Mouse (Mus musculus) lung, adult 2 months (tissue): ENCODE data around the gene Cxcr4. TPM values are rescaled to one million over a fixed set of nuclear protein-coding genes. Genes with fewer than 3 reads are reported as not detected.
A peak's percentile ranks its signal among the peaks of the same experiment; 100 is the strongest.

Experiments
- DNase-seq: peaks from one replicate; pipeline ENCODE4 v3.0.0; 2022
- H3K4me1 ChIP-seq: fragments of 200-500 bp; 2 replicates; pipeline ENCODE4 v1.6.1; 2011; ENCODE audit warnings: low read length; ENCODE audit not compliant: control insufficient read depth, insufficient read depth
- H3K4me3 ChIP-seq: fragments of 200-500 bp; replicated peaks from 2 replicates; pipeline ENCODE3; 2011; ENCODE audit warnings: low read depth, mild to moderate bottlenecking, control low read depth, low read length; ENCODE audit errors: extremely low read depth
- CTCF ChIP-seq: fragments of 200-500 bp; IDR thresholded peaks from 2 replicates; pipeline ENCODE4 v1.5.1; 2011; ENCODE audit warnings: mild to moderate bottlenecking, low read length, control low read depth; ENCODE audit not compliant: insufficient read depth
- POLR2A ChIP-seq: fragments of 200-500 bp; IDR thresholded peaks from 2 replicates; pipeline ENCODE4 v1.6.1; 2011; ENCODE audit warnings: low read depth, mild to moderate bottlenecking, control low read depth, low read length, borderline replicate concordance; ENCODE audit errors: extremely low read depth
- WGBS: fragments of 180-500 bp; shearing (Covaris S2); methylation state at CpG from one replicate; pipeline ENCODE4 v1.1.7; 2018; 5-methylcytosine and 5-hydroxymethylcytosine counted together
- polyA plus RNA-seq: library from polyadenylated mRNA; depleted of rRNA; stranded (reverse); fragments of >200 nt; gene quantifications from 2 replicates; pipeline ENCODE4 v1.2.3, GENCODE M21; 2012

Cxcr4 gene
- polyA plus RNA-seq, 1 experiment, result 178 TPM

GRCm38 (mm10) chr1:128602018-128602687, 10.1 kb upstream of the Cxcr4 start:
- WGBS, result 79% methylated on average over 5 of the region's 5 CpGs
- DNase-seq, result no peak
- Histone ChIP-seq H3K4me3 (no peak overlapping the region), H3K4me1 (no peaks in the 10 kb centered on the region)
- TF ChIP-seq POLR2A (no peak), CTCF (no peak)

DNA sequence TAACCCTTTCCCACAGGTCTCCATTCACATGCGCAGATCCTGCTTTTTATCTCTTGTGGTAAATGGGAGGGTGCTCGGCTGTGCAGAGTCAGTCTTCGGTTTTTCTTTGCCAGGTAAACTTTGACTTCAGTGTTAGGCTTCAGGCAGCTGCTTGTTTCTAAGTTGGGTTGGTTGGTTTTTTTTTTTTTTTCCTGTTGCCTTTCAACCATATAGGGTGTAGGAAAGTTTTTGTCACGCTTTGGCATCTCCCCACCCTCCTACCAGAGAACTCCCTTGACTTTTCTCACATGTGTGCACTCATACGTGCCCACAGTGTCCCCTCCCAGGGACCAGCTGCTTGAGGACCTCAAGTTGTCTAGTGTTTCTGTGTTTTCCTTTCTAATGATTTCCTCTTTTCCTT, 9.2 kb upstream of the Cxcr4 start:
- no peak for DNase-seq
- Histone ChIP-seq H3K4me1 (no peaks in the 10 kb centered on the region), H3K4me3 (no peak overlapping the region)
- 73% methylated on average over 5 of the region's 5 CpGs for WGBS
- TF ChIP-seq CTCF (no peak), POLR2A (no peak)

DNA sequence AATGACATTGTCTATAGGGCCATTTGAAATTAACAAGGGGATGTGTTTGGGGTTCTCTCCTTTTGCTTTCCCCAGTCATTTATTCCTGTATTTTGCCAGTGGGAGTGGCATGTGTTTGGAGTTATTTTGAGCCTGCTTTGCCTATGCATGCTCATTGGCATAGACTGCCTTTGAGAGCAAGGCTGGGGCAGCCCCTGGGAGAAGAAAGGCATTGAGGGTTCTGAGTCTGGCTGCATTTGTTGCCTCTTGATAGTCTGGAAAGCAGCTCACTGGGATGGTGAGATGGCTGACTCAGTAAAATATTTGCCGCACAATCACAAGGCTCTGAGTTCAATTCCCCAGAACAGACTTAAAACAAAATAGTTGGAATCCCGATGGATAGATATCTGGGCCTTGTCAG, 8.5 kb upstream of the Cxcr4 start:
- TF ChIP-seq CTCF, result no peak
- TF ChIP-seq POLR2A, result no peak
- H3K4me3 ChIP-seq, result no peak overlapping the region
- no peak for DNase-seq
- WGBS, result 86% methylated on average over 2 of the region's 2 CpGs
- no peaks in the 10 kb centered on the region for H3K4me1 ChIP-seq

GRCm38 (mm10) chr1:128597209-128597782, 5.2 kb upstream of the Cxcr4 start:
- no peak for TF ChIP-seq POLR2A
- no peak for TF ChIP-seq CTCF
- 68% methylated on average over 15 of the region's 15 CpGs for WGBS
- DNase-seq, result no peak
- Histone ChIP-seq H3K4me1 (peaks cover 4% of the 10 kb centered on the region), H3K4me3 (no peak overlapping the region)

- H3K4me3 ChIP-seq, result no peak overlapping the region
- TF ChIP-seq CTCF (no peak), POLR2A (no peak)
- DNase-seq, result no peak
- peaks cover 6% of the 10 kb centered on the region for H3K4me1 ChIP-seq
- 47% methylated on average over 6 of the region's 6 CpGs for WGBS
These were observed 3.4 kb upstream of the Cxcr4 start for GRCm38 (mm10) chr1:128595528-128595927.

DNA sequence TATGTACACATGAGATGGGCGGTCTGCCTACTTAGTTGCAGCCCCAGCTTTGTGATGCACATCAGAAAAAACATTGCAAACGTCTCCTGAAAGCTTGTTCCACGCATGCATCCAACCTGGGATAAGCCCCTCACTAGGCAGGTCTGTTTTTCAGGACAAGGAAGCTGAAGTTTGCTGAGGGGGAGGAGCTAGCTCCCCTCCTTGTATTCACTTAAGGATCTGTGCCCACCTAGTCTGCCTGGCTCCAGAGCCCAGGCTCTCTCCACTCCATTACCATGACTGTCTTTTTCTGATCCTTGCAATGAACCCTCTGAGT, 3.0 kb upstream of the Cxcr4 start:
- Histone ChIP-seq H3K4me3 (no peak overlapping the region), H3K4me1 (peaks cover 7% of the 10 kb centered on the region)
- no peak for DNase-seq
- WGBS, result 51% methylated on average over 3 of the region's 3 CpGs
- TF ChIP-seq POLR2A (no peak), CTCF (no peak)

- no peak for DNase-seq
- Histone ChIP-seq H3K4me1 (peaks cover 8% of the 10 kb centered on the region), H3K4me3 (no peak overlapping the region)
- 42% methylated on average over 12 of the region's 12 CpGs for WGBS
- no peak for TF ChIP-seq POLR2A
- no peak for TF ChIP-seq CTCF
These were observed 2.4 kb upstream of the Cxcr4 start for GRCm38 (mm10) chr1:128594353-128595104.

DNA sequence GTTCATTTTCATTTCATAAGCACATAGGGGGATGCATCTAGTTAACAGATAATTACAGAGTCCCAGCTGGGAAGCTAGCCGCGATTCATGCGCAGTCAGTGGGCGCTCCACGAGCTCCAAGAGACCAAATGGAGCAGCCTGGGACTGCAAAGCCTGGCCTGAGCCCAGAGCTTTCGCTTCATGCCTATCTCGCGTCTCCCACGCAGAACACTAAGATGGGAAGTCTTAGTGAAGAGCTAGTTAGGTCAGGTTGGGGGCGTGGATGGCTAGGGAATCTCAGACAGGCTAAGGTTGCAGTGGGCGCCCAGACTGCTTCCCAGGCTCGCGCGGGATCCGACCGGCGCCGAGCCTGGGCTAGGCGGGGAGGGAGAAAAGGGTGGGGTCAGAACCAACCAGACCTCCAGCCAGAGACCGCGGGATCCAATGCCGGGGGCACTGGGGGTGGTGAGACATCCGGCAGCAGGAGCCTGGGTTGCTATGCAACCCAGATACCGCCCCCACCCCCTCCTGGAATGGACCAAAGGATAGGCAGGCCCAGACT, 938 bp upstream of the Cxcr4 start:
- peak overlapping the region; percentile 75 for H3K4me3 ChIP-seq
- no peak for TF ChIP-seq CTCF
- 0 out of 2 replicates have a peak, but pooled peaks have one; percentile 9 for TF ChIP-seq POLR2A
- 2% methylated on average over 24 of the region's 24 CpGs for WGBS
- peak; percentile 44 for DNase-seq
- H3K4me1 ChIP-seq, result peaks cover 11% of the 10 kb centered on the region

GRCm38 (mm10) chr1:128591721-128592210, 327 bp downstream of the Cxcr4 start:
- WGBS, result under 1% methylated on average over 20 of the region's 20 CpGs
- Histone ChIP-seq H3K4me3 (peak overlapping the region; percentile 72), H3K4me1 (peaks cover 15% of the 10 kb centered on the region)
- DNase-seq, result peak; percentile 48
- TF ChIP-seq CTCF (no peak), POLR2A (no peak)
